Comparison of ENCODE assay signal across 17 mouse cellular contexts in the genomic region with DNA sequence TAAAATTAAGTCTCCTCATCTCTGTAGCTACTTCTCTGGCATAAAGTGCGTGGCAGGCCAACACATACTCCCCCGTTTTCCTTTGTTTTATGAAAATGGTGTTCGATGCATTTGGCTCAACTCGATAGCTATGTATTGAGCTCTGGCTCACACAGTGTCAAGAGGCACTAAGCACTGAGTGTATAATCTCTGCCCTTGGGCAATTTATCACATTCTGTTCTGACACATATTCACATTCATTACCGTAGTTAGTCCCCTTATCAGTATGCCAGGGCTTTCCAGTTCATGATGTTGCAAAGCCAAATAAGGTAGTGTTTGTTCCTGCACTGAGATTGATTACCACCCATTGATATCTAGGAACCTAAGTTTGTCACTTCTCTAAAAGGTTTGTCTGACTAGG.
DNase-seq lines count a peak whose midpoint lies in the region; ATAC-seq and TF ChIP-seq lines count a peak whose summit lies in the region.
"Had no signal": no experiment of that assay in that cellular context is flagged by ENCODE, and none has a peak within 500 bp of the region (broad histone marks: within the 10 kb centered on the region; RNA-seq: fewer than 3 reads in every experiment).

No protein-coding gene starts in this region.

- no peaks in the 10 kb centered on the region for H3K9me3 ChIP-seq in heart, postnatal 0 days (replicated peaks; ENCODE audit: control insufficient read depth, low read length)
- H3K9me3 ChIP-seq in heart, embryonic 11.5 days (replicated peaks; ENCODE audit: control insufficient read depth, low read length), result no peaks in the 10 kb centered on the region
- H3K9me3 ChIP-seq in intestine, embryonic 16.5 days (ENCODE audit: control insufficient read depth, low read length), result no peaks in the 10 kb centered on the region
- no peaks in the 10 kb centered on the region for H3K9me3 ChIP-seq in midbrain, embryonic 13.5 days
- H3K9me3 ChIP-seq in kidney, embryonic 16.5 days (ENCODE audit: low read length), result no peaks in the 10 kb centered on the region
- H3K9me3 ChIP-seq: forebrain, embryonic 13.5 days; hindbrain, embryonic 13.5 days; liver, embryonic 12.5 days; lung, embryonic 15.5 days had no signal

- WGBS in heart, postnatal 0 days, result 43% methylated on average over 5 of the region's 5 CpGs
- WGBS in heart, embryonic 11.5 days (ENCODE audit: insufficient replicate concordance), result 55% methylated on average over 5 of the region's 5 CpGs
- 62% methylated on average over 5 of the region's 5 CpGs for WGBS in intestine, embryonic 16.5 days
- 78% methylated on average over 5 of the region's 5 CpGs for WGBS in midbrain, embryonic 13.5 days
- WGBS in kidney, embryonic 16.5 days, result 62% methylated on average over 5 of the region's 5 CpGs

- no peak for TF ChIP-seq POLR2A in brain, embryonic 14.5 days (IDR thresholded peaks at IDR 0.05; ENCODE audit: borderline replicate concordance, extremely low read depth, insufficient read depth, insufficient read length, poor library complexity, severe bottlenecking)

- no peak for DNase-seq in heart, postnatal 0 days (ENCODE audit: low spot score)
- DNase-seq in brain, embryonic 14.5 days (ENCODE audit: low read depth), result peak; percentile 42
- DNase-seq in B cell, adult 2 months, result no peak
- no peak for DNase-seq in cerebellum, adult 11-12 months
- DNase-seq: adrenal gland, postnatal 36 days; gastrocnemius, postnatal 36 days; kidney, adult 11 months; thymus, adult 18-20 months had no signal

- peaks cover 20% of the 10 kb centered on the region for H3K4me1 ChIP-seq in heart, postnatal 0 days (ENCODE audit: control insufficient read depth, insufficient read depth)
- peaks cover 31% of the 10 kb centered on the region for H3K4me1 ChIP-seq in heart, embryonic 11.5 days (ENCODE audit: control insufficient read depth, insufficient read depth, low read length)
- peaks cover 4% of the 10 kb centered on the region; the same call in 1 of the 2 replicates for H3K4me1 ChIP-seq in intestine, embryonic 16.5 days (ENCODE audit: control insufficient read depth, insufficient read depth, low read length)
- peaks cover 31% of the 10 kb centered on the region for H3K4me1 ChIP-seq in midbrain, embryonic 13.5 days (replicated peaks)
- H3K4me1 ChIP-seq in kidney, embryonic 16.5 days (ENCODE audit: insufficient read depth, low read length), result peaks cover 22% of the 10 kb centered on the region

- H3K27ac ChIP-seq in heart, postnatal 0 days (ENCODE audit: low read depth), result no peak overlapping the region
- no peak overlapping the region for H3K27ac ChIP-seq in heart, embryonic 11.5 days (ENCODE audit: low read depth, low read length)
- no peak overlapping the region for H3K27ac ChIP-seq in intestine, embryonic 16.5 days (ENCODE audit: low read length)
- H3K27ac ChIP-seq in midbrain, embryonic 13.5 days, result 0 out of 2 replicates have a peak overlapping the region, but pooled peaks have one; percentile 32
- no peak overlapping the region for H3K27ac ChIP-seq in kidney, embryonic 16.5 days (ENCODE audit: low read length)
- H3K27ac ChIP-seq: forebrain, embryonic 13.5 days; hindbrain, embryonic 13.5 days; liver, embryonic 12.5 days; lung, embryonic 15.5 days; macrophage had no signal

- no peak overlapping the region for H3K4me3 ChIP-seq in heart, postnatal 0 days (ENCODE audit: low read depth, low read length)
- H3K4me3 ChIP-seq in heart, embryonic 11.5 days (ENCODE audit: low read depth, low read length), result no peak overlapping the region
- H3K4me3 ChIP-seq in intestine, embryonic 16.5 days (ENCODE audit: low read length), result no peak overlapping the region
- H3K4me3 ChIP-seq in midbrain, embryonic 13.5 days (replicated peaks), result no peak overlapping the region
- H3K4me3 ChIP-seq in kidney, embryonic 16.5 days (ENCODE audit: low read length), result no peak overlapping the region
- H3K4me3 ChIP-seq: forebrain, embryonic 13.5 days; hindbrain, embryonic 13.5 days; liver, embryonic 12.5 days; lung, embryonic 15.5 days had no signal

- H3K9ac ChIP-seq in heart, postnatal 0 days (replicated peaks; ENCODE audit: low read depth, low read length), result no peak overlapping the region
- no peak overlapping the region for H3K9ac ChIP-seq in heart, embryonic 11.5 days (ENCODE audit: low read depth, low read length)
- no peak overlapping the region for H3K9ac ChIP-seq in intestine, embryonic 16.5 days (ENCODE audit: low read depth, low read length)
- H3K9ac ChIP-seq in midbrain, embryonic 13.5 days (replicated peaks), result no peak overlapping the region
- no peak overlapping the region for H3K9ac ChIP-seq in kidney, embryonic 16.5 days (replicated peaks; ENCODE audit: low read length)
- H3K9ac ChIP-seq: forebrain, embryonic 13.5 days; hindbrain, embryonic 13.5 days; liver, embryonic 12.5 days; lung, embryonic 15.5 days had no signal

- ATAC-seq in heart, postnatal 0 days (ENCODE audit: insufficient read depth, low read depth), result peak; percentile 36; the same call in 1 of the 2 replicates
- ATAC-seq in heart, embryonic 11.5 days (replicated peaks; ENCODE audit: insufficient number of reproducible peaks, low FRiP score, low TSS enrichment), result no peak
- peak; percentile 59; the same call in 1 of the 2 replicates for ATAC-seq in intestine, embryonic 16.5 days
- peak; percentile 34; the same call in 1 of the 2 replicates for ATAC-seq in midbrain, embryonic 13.5 days
- ATAC-seq in kidney, embryonic 16.5 days (ENCODE audit: low FRiP score, low TSS enrichment), result no peak
- ATAC-seq: liver, embryonic 12.5 days had no signal

- H3K36me3 ChIP-seq in heart, postnatal 0 days (replicated peaks; ENCODE audit: control insufficient read depth, insufficient read depth, low read length), result no peaks in the 10 kb centered on the region
- H3K36me3 ChIP-seq in heart, embryonic 11.5 days (ENCODE audit: control insufficient read depth, insufficient read depth, low read length), result no peaks in the 10 kb centered on the region
- H3K36me3 ChIP-seq in intestine, embryonic 16.5 days (ENCODE audit: control insufficient read depth, insufficient read depth, low read length), result no peaks in the 10 kb centered on the region
- no peaks in the 10 kb centered on the region for H3K36me3 ChIP-seq in midbrain, embryonic 13.5 days
- no peaks in the 10 kb centered on the region for H3K36me3 ChIP-seq in kidney, embryonic 16.5 days (ENCODE audit: insufficient read depth, low read length)
- H3K36me3 ChIP-seq: hindbrain, embryonic 13.5 days; lung, embryonic 15.5 days had no signal

- TF ChIP-seq EP300 in heart, postnatal 0 days (IDR thresholded peaks at IDR 0.05; ENCODE audit: low read depth), result no peak

- no peak overlapping the region for H3K4me2 ChIP-seq in heart, postnatal 0 days (ENCODE audit: low read depth, low read length)
- H3K4me2 ChIP-seq in heart, embryonic 11.5 days, result no peak overlapping the region
- no peak overlapping the region for H3K4me2 ChIP-seq in intestine, embryonic 16.5 days (ENCODE audit: low read depth, low read length)
- no peak overlapping the region for H3K4me2 ChIP-seq in midbrain, embryonic 13.5 days (replicated peaks)
- no peak overlapping the region for H3K4me2 ChIP-seq in kidney, embryonic 16.5 days (replicated peaks; ENCODE audit: low read depth, low read length)
- H3K4me2 ChIP-seq: forebrain, embryonic 13.5 days; hindbrain, embryonic 13.5 days; liver, embryonic 12.5 days; lung, embryonic 15.5 days had no signal

- TF ChIP-seq CTCF in heart, postnatal 0 days (IDR thresholded peaks at IDR 0.05; ENCODE audit: low read depth), result no peak
- TF ChIP-seq CTCF in brain, embryonic 14.5 days (IDR thresholded peaks at IDR 0.05; ENCODE audit: borderline replicate concordance, extremely low read depth, insufficient read depth, insufficient read length), result no peak

- H3K27me3 ChIP-seq in heart, postnatal 0 days (ENCODE audit: control insufficient read depth, insufficient read depth, low read length), result no peaks in the 10 kb centered on the region
- no peaks in the 10 kb centered on the region for H3K27me3 ChIP-seq in heart, embryonic 11.5 days (ENCODE audit: control insufficient read depth, insufficient read depth, low read length)
- H3K27me3 ChIP-seq in intestine, embryonic 16.5 days (replicated peaks; ENCODE audit: control insufficient read depth, insufficient read depth, low read length), result no peaks in the 10 kb centered on the region
- no peaks in the 10 kb centered on the region for H3K27me3 ChIP-seq in midbrain, embryonic 13.5 days
- H3K27me3 ChIP-seq in kidney, embryonic 16.5 days (ENCODE audit: insufficient read depth, low read length), result no peaks in the 10 kb centered on the region
- H3K27me3 ChIP-seq: forebrain, embryonic 13.5 days; hindbrain, embryonic 13.5 days; liver, embryonic 12.5 days; lung, embryonic 15.5 days had no signal

Comparison
In these comparisons a context has a peak if more than half of its experiments do, and no peak if none do; other contexts are left out.
1. ATAC-seq: peak in heart, postnatal 0 days (single experiment), intestine, embryonic 16.5 days (single experiment) and midbrain, embryonic 13.5 days (single experiment); none in heart, embryonic 11.5 days (single experiment) and kidney, embryonic 16.5 days (single experiment).